Mouse (Mus musculus): ENCODE measurements around the gene Ubn1. TPM values are rescaled to one million over a fixed set of nuclear protein-coding genes. Genes with fewer than 3 reads are reported as not detected.

Ubn1 gene
- polyA plus RNA-seq, 1 experiment from 2014 or later, result 11.2 TPM

DNA sequence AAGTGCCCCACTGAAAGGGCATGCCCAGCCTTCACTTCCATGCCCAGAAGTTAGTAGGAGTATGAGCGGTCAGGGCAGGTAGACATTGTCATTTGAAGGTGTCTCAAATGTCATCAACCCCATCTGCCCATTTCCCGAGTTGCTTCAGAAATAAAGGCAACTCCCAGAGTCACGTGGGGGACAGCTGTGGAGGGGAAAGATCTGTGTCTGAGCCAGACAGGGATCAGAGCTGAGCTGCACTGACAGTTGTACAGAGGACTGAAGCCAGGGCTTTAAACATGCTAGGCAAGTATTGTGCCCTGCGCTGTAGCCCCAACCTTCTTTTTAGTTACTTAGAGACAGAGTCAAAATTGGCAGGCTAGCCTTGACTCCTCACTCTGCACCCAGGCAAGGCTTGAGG is 70.0 kb downstream of the Ubn1 start:
- Histone ChIP-seq H3K4me3 (no peak overlapping the region), H3K9ac (no peak overlapping the region), H3K27me3 (replicated peaks) (peaks cover 45% of the 10 kb centered on the region), H3K27ac (replicated peaks) (no peak overlapping the region), H3K9me3 (0 out of 2 replicates have a peak, but pooled peaks cover 4% of the 10 kb centered on the region), H3K36me3 (no peaks in the 10 kb centered on the region), H3K4me1 (peaks cover 6% of the 10 kb centered on the region), H3K4me2 (no peak overlapping the region)
- WGBS, result 71% methylated on average over 4 of the region's 4 CpGs
- ATAC-seq (ENCODE audit: extremely low read depth, insufficient number of reproducible peaks, low FRiP score, low TSS enrichment), result no peak

DNA sequence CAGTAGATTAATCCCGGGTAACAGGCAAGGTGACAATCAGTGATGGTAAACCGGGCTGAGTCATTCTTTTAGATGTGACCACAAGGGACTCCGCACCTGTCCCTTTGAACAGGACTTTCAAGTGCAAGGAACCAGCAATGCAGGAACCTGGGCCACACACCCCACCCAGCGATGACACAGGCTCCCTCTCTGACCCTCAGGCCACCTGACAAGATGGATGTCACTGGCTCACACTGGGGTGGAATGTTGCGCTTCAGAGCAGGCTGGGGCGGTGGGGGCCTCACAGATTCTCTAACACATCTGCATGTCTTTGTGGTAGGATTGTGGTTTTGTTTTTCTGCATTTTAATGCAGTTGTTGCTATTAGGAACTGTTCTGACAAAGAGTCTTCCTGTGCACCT is 73.6 kb downstream of the Ubn1 start:
- no peak overlapping the region for H3K4me3 ChIP-seq
- no peak overlapping the region for H3K9ac ChIP-seq
- ATAC-seq (ENCODE audit: extremely low read depth, insufficient number of reproducible peaks, low FRiP score, low TSS enrichment), result no peak
- H3K27me3 ChIP-seq (replicated peaks), result peaks cover 72% of the 10 kb centered on the region
- no peaks in the 10 kb centered on the region for H3K36me3 ChIP-seq
- H3K27ac ChIP-seq (replicated peaks), result no peak overlapping the region
- no peak overlapping the region for H3K4me2 ChIP-seq
- H3K9me3 ChIP-seq, result 0 out of 2 replicates have a peak, but pooled peaks cover 4% of the 10 kb centered on the region
- no peaks in the 10 kb centered on the region for H3K4me1 ChIP-seq
- 59% methylated on average over 6 of the region's 6 CpGs for WGBS

DNA sequence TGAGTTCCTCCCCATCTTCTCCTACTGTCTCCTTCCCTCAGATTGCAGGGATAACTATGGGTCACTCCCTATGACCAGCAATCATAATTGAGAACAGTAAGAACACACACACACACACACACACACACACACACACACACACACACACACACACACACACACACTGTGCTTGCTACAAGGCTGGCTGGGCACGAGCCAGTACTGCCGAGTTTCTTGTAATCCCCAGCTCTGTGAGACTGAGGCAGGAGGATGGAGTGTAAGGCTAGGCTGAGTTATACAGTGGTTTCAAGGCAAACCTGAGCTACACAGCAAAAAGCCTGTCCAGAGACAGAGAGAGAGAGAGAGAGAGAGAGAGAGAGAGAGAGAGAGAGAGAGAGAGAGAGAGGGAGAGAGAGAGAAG is 80.3 kb downstream of the Ubn1 start:
- Histone ChIP-seq H3K4me1 (peaks cover 41% of the 10 kb centered on the region), H3K27me3 (replicated peaks) (peaks cover 82% of the 10 kb centered on the region), H3K9ac (no peak overlapping the region), H3K4me2 (no peak overlapping the region), H3K9me3 (no peaks in the 10 kb centered on the region), H3K4me3 (no peak overlapping the region), H3K36me3 (no peaks in the 10 kb centered on the region), H3K27ac (replicated peaks) (no peak overlapping the region)
- no peak for ATAC-seq (ENCODE audit: extremely low read depth, insufficient number of reproducible peaks, low FRiP score, low TSS enrichment)
- WGBS, result 71% methylated on average over 2 of the region's 2 CpGs

DNA sequence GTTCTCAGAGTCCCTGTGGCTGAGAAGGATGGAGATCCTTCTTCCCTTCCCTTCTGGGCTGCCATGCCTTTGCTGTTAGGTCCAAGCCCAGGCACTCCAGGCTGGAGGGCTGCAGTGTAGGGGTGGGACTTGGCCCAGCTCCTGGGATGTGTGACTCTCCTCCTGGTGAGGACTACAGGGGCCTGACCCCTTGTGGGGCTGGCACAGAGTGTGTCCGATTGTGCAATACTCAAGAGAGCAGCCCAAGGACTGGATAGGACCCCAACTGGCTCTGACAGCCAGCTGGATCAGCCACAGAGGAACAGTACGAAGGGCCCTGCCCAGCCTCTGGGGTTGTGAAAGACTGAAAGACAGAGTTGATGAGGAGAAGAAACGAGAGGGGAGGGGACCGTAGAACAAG is 80.9 kb downstream of the Ubn1 start:
- no peaks in the 10 kb centered on the region for H3K36me3 ChIP-seq

DNA sequence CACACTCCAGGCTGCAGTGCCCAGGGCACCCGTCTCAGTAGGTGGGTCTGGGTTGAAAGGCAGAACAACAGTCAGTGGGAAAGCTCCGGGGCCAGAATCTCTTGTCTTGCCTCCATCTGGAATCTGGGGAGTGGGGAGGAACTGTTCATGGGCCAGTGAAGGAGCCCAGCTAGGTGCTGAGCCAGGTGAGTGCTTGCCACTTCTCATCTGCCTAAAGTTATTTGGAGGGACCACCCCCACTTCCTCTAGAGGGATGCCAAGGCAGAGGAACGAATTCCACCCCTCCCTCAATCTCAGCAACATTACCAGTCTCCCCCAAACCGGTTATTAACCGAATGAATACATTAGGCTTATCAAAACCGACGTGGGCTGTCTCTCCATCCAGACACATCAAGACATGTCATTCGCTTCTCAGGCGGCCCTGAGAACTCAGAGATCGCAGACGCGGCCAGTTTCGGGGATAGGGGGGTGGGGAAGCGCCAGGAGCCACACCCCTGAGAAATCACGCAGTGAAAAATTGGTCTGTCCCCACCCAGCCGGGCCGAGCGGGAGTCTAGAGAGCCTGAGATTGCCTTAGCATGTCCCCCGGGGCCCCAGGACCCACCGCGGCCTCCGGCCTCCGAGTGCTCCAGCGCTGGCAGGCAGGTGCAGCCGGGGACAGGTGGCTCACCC is 81.5 kb downstream of the Ubn1 start:
- Histone ChIP-seq H3K4me2 (peak overlapping the region; percentile 73), H3K4me3 (peak overlapping the region; percentile 54), H3K9ac (peak overlapping the region; percentile 67; the same call in 1 of the 2 replicates), H3K27me3 (replicated peaks) (peaks cover 73% of the 10 kb centered on the region), H3K4me1 (peaks cover 52% of the 10 kb centered on the region), H3K36me3 (no peaks in the 10 kb centered on the region), H3K27ac (replicated peaks) (no peak overlapping the region), H3K9me3 (no peaks in the 10 kb centered on the region)
- 7% methylated on average over 25 of the region's 25 CpGs for WGBS
- ATAC-seq (ENCODE audit: extremely low read depth, insufficient number of reproducible peaks, low FRiP score, low TSS enrichment), result no peak

More for the DNA sequence above, 80.9 kb downstream of the Ubn1 start:
- Histone ChIP-seq H3K9ac (no peak overlapping the region), H3K4me1 (peaks cover 46% of the 10 kb centered on the region), H3K4me3 (no peak overlapping the region), H3K27me3 (replicated peaks) (peaks cover 78% of the 10 kb centered on the region), H3K27ac (replicated peaks) (no peak overlapping the region), H3K9me3 (no peaks in the 10 kb centered on the region), H3K4me2 (peak overlapping the region; percentile 73)
- 24% methylated on average over 4 of the region's 4 CpGs for WGBS
- no peak for ATAC-seq (ENCODE audit: extremely low read depth, insufficient number of reproducible peaks, low FRiP score, low TSS enrichment)

DNA sequence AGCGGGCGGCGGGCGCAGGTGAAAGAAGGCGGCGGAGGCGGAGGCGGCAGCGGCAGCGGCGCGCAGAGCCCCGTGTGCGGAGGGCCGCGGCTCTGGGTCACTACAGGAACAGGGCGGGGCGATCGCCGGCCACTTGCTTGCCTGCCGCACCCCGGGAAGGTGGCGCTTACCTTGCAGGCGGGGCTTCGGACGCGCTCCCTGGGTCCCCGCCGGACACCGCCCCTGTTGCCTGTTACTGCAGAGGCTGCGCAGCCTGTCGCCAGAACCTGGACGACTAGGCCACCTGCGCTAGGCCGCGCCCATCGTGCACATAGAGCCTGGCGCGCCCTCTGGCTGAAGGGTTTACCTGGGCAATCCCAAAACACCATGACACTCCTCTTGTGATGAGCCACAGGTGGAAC is 82.5 kb downstream of the Ubn1 start, which contains the start of gene Ppl:
TSS of gene Ppl (minus strand) at position 21 of the 401 bp plus-strand sequence.
- peak within 1 kb of the TSS; percentile 67 for H3K9ac ChIP-seq
- peak within 1 kb of the TSS; percentile 73 for H3K4me2 ChIP-seq
- H3K4me1 ChIP-seq, result peaks cover 60% of the 10 kb centered on the region
- H3K27me3 ChIP-seq (replicated peaks), result peaks cover 65% of the 10 kb centered on the region
- H3K9me3 ChIP-seq, result no peaks in the 10 kb centered on the region
- H3K27ac ChIP-seq (replicated peaks), result no peak within 1 kb of the TSS
- no peaks in the 10 kb centered on the region for H3K36me3 ChIP-seq
- under 1% methylated on average over 38 of the region's 39 CpGs for WGBS
- no peak for ATAC-seq (ENCODE audit: extremely low read depth, insufficient number of reproducible peaks, low FRiP score, low TSS enrichment)
- peak within 1 kb of the TSS; percentile 54 for H3K4me3 ChIP-seq

DNA sequence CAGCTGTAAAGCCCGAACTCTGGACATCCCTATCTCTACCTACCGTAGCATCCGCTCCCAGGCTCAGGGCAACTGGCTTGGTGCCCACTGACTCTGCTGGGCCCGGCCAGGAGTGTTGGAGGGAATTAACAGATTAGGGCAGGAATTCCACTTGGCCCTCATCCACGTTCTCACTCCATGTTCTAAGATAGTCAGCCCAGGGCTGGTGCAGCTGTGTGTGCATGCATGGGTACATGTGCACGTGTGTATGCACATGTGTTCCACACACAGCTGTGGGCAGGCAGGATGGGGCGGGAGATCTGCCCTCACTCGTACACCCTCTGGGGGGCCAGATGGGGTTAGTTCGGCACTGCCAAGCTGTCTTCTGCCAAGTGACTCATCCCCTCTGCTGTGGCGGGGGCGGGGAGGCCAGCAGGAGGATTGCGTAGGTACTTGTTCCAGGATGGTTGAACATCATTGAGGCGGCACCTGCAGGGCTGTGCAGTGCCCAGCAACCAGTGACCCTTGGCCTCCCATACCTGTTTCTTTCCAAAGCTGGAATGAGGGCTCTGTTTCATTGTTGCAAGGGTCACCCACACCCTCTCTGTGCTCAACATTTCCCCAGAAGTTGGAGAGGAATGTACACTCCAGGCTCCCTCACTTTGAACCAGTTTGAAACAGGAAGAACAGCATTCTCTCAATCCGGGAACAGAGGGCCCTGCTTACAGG is 84.9 kb downstream of the Ubn1 start:
- 0 out of 2 replicates have a peak, but pooled peaks have one; percentile 23 for ATAC-seq (ENCODE audit: extremely low read depth, insufficient number of reproducible peaks, low FRiP score, low TSS enrichment)
- Histone ChIP-seq H3K4me2 (peak overlapping the region; percentile 3; the same call in 1 of the 2 replicates), H3K4me1 (peaks cover 60% of the 10 kb centered on the region), H3K27ac (replicated peaks) (peak overlapping the region; percentile 53), H3K9me3 (no peaks in the 10 kb centered on the region), H3K4me3 (no peak overlapping the region), H3K9ac (no peak overlapping the region), H3K27me3 (replicated peaks) (peaks cover 42% of the 10 kb centered on the region), H3K36me3 (no peaks in the 10 kb centered on the region)
- WGBS, result 32% methylated on average over 14 of the region's 14 CpGs

DNA sequence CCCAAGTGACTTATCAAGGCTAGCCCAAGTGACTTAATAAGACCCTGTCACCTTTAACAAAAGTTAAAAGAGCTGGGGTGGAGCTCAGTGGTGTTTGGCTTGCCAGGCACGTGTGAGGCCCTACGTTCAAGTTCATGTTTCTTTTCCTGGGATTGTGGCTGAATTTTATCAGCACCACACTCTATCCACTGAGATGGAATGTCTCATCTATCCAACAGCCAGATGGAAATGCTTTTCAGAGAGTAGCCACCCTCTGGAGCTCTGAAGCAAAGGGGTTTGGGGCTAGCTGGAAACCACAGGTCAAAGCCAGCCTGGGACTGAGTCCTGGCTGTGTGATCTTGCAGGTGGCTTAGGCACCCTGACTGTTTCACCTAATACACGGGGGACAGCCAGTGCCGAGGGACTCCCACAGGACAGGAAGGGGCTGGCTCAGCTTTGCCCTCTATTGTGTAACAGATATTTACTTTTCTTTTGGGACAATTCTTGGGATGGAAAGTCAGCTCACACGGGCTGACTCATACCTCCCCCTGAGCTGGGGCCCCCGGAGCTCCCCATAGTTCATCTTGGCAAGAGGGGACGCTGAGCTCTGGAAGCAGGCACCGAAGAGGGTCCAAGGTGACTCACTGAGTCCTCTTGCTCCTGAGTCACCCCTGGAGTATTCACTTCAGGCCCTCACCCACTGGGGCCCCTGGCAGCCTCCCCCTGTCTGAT is 85.8 kb downstream of the Ubn1 start:
- H3K9ac ChIP-seq, result no peak overlapping the region
- no peak overlapping the region for H3K4me3 ChIP-seq
- H3K27me3 ChIP-seq (replicated peaks), result peaks cover 32% of the 10 kb centered on the region
- H3K4me1 ChIP-seq, result peaks cover 57% of the 10 kb centered on the region
- 48% methylated on average over 8 of the region's 8 CpGs for WGBS
- peak overlapping the region; percentile 53 for H3K27ac ChIP-seq (replicated peaks)
- H3K9me3 ChIP-seq, result no peaks in the 10 kb centered on the region
- no peaks in the 10 kb centered on the region for H3K36me3 ChIP-seq
- H3K4me2 ChIP-seq, result no peak overlapping the region
- no peak for ATAC-seq (ENCODE audit: extremely low read depth, insufficient number of reproducible peaks, low FRiP score, low TSS enrichment)

Other genes with a start within 250 kb of the Ubn1 start
- 0.15 and 0.32 TPM in 2 replicates for gene 4930562C15Rik, start 214.6 kb upstream of the Ubn1 start, polyA plus RNA-seq (2015; fragmentation: Nextera tagmentation; extraction: Ambion mirVana)
- gene Ubald1, start 169.7 kb upstream of the Ubn1 start, polyA plus RNA-seq (2015; fragmentation: Nextera tagmentation; extraction: Ambion mirVana), result 24.4 and 26.6 TPM in 2 replicates
- gene Mgrn1, start 163.8 kb upstream of the Ubn1 start, polyA plus RNA-seq (2015; fragmentation: Nextera tagmentation; extraction: Ambion mirVana), result 107 TPM in 2 replicates
- 105 and 113 TPM in 2 replicates for gene Nudt16l1, start 111.3 kb upstream of the Ubn1 start, polyA plus RNA-seq (2015; fragmentation: Nextera tagmentation; extraction: Ambion mirVana)
- gene Anks3, start 85.9 kb upstream of the Ubn1 start, polyA plus RNA-seq (2015; fragmentation: Nextera tagmentation; extraction: Ambion mirVana), result 31.8 and 32.3 TPM in 2 replicates
- gene Sept12, start 52.2 kb upstream of the Ubn1 start, polyA plus RNA-seq (2015; fragmentation: Nextera tagmentation; extraction: Ambion mirVana), result not detected in 2 replicates
- gene Smim22, start 42.8 kb upstream of the Ubn1 start, polyA plus RNA-seq (2015; fragmentation: Nextera tagmentation; extraction: Ambion mirVana), result 3.8 and 4.4 TPM in 2 replicates
- gene Rogdi, start 36.5 kb upstream of the Ubn1 start, polyA plus RNA-seq (2015; fragmentation: Nextera tagmentation; extraction: Ambion mirVana), result 50.1 and 56.2 TPM in 2 replicates
- 88.7 and 93.1 TPM in 2 replicates for gene Glyr1, start 194 bp upstream of the Ubn1 start, polyA plus RNA-seq (2015; fragmentation: Nextera tagmentation; extraction: Ambion mirVana)
- gene Ppl, start 82.4 kb downstream of the Ubn1 start, polyA plus RNA-seq (2015; fragmentation: Nextera tagmentation; extraction: Ambion mirVana), result 1.2 and 1.4 TPM in 2 replicates
- 0.04 and 0.08 TPM in 2 replicates for gene Sec14l5, start 97.1 kb downstream of the Ubn1 start, polyA plus RNA-seq (2015; fragmentation: Nextera tagmentation; extraction: Ambion mirVana)
- gene Nagpa, start 154.0 kb downstream of the Ubn1 start, polyA plus RNA-seq (2015; fragmentation: Nextera tagmentation; extraction: Ambion mirVana), result 14.4 and 16.3 TPM in 2 replicates
- 3.0 and 3.7 TPM in 2 replicates for gene AU021092, start 172.2 kb downstream of the Ubn1 start, polyA plus RNA-seq (2015; fragmentation: Nextera tagmentation; extraction: Ambion mirVana)
- 22.2 and 25.0 TPM in 2 replicates for gene Alg1, start 183.6 kb downstream of the Ubn1 start, polyA plus RNA-seq (2015; fragmentation: Nextera tagmentation; extraction: Ambion mirVana)
- 23.5 and 25.7 TPM in 2 replicates for gene Eef2kmt, start 205.9 kb downstream of the Ubn1 start, polyA plus RNA-seq (2015; fragmentation: Nextera tagmentation; extraction: Ambion mirVana)

Data from heart, embryonic 13.5 days (tissue).